Mouse (Mus musculus): ENCODE data around the gene Pard6b.

Pard6b gene

GRCm38 (mm10) chr2:168059200-168059790 lies 21.5 kb upstream of the Pard6b start:
- peak; percentile 89 for DNase-seq (ENCODE audit: low read depth, low spot score)

GRCm38 (mm10) chr2:168063712-168064111 lies 17.1 kb upstream of the Pard6b start:
- no peak for DNase-seq (ENCODE audit: low read depth, low spot score)

- DNase-seq (ENCODE audit: low read depth, low spot score) = peak; percentile 68
Observed at GRCm38 (mm10) chr2:168065511-168065910, 15.3 kb upstream of the Pard6b start.

GRCm38 (mm10) chr2:168066783-168067182 lies 14.0 kb upstream of the Pard6b start:
- peak; percentile 48 for DNase-seq (ENCODE audit: low read depth, low spot score)

- DNase-seq (ENCODE audit: low read depth, low spot score) = no peak
Observed at GRCm38 (mm10) chr2:168070425-168070824, 10.4 kb upstream of the Pard6b start.

- DNase-seq (ENCODE audit: low read depth, low spot score) = peak; percentile 49
Observed at GRCm38 (mm10) chr2:168072436-168073131, 8.2 kb upstream of the Pard6b start.

- no peak for DNase-seq (ENCODE audit: low read depth, low spot score)
Observed at GRCm38 (mm10) chr2:168073722-168074121, 7.1 kb upstream of the Pard6b start.

GRCm38 (mm10) chr2:168074457-168074856 lies 6.3 kb upstream of the Pard6b start:
- no peak for DNase-seq (ENCODE audit: low read depth, low spot score)

GRCm38 (mm10) chr2:168076840-168077576 lies 3.8 kb upstream of the Pard6b start:
- DNase-seq (ENCODE audit: low read depth, low spot score) = no peak

- peak; percentile 47 for DNase-seq (ENCODE audit: low read depth, low spot score)
Observed at GRCm38 (mm10) chr2:168078107-168078830, 2.5 kb upstream of the Pard6b start.

- peak; percentile 45 for DNase-seq (ENCODE audit: low read depth, low spot score)
Observed at GRCm38 (mm10) chr2:168081299-168081932, 612 bp downstream of the Pard6b start.

GRCm38 (mm10) chr2:168081933-168082306 lies 1.1 kb downstream of the Pard6b start:
- no peak for DNase-seq (ENCODE audit: low read depth, low spot score)

- no peak for DNase-seq (ENCODE audit: low read depth, low spot score)
Observed at GRCm38 (mm10) chr2:168083593-168083992, 2.8 kb downstream of the Pard6b start.

GRCm38 (mm10) chr2:168084228-168084627 lies 3.4 kb downstream of the Pard6b start:
- no peak for DNase-seq (ENCODE audit: low read depth, low spot score)

GRCm38 (mm10) chr2:168085621-168086265 lies 4.9 kb downstream of the Pard6b start:
- no peak for DNase-seq (ENCODE audit: low read depth, low spot score)

GRCm38 (mm10) chr2:168086318-168086717 lies 5.5 kb downstream of the Pard6b start:
- no peak for DNase-seq (ENCODE audit: low read depth, low spot score)

GRCm38 (mm10) chr2:168086839-168087238 lies 6.0 kb downstream of the Pard6b start:
- DNase-seq (ENCODE audit: low read depth, low spot score) = no peak

- DNase-seq (ENCODE audit: low read depth, low spot score) = no peak
Observed at GRCm38 (mm10) chr2:168091560-168091959, 10.8 kb downstream of the Pard6b start.

- no peak for DNase-seq (ENCODE audit: low read depth, low spot score)
Observed at GRCm38 (mm10) chr2:168093077-168093476, 12.3 kb downstream of the Pard6b start.

GRCm38 (mm10) chr2:168095077-168095476 lies 14.3 kb downstream of the Pard6b start:
- DNase-seq (ENCODE audit: low read depth, low spot score) = no peak

GRCm38 (mm10) chr2:168096487-168096886 lies 15.7 kb downstream of the Pard6b start:
- DNase-seq (ENCODE audit: low read depth, low spot score) = no peak
